Mouse (Mus musculus) gastrocnemius, postnatal 4 days (tissue): Measurements from ENCODE around the gene Hadha. TPM values are rescaled to one million over a fixed set of nuclear protein-coding genes. Genes with fewer than 3 reads are reported as not detected.
A peak's percentile ranks its signal among the peaks of the same experiment; 100 is the strongest.

ENCODE experiments used
- DNase-seq, 2 experiments: peaks; one replicate each; pipeline ENCODE4 v3.0.0; 2021 to 2022; ENCODE audit warnings: low spot score in 2 of 2, mixed read lengths in 2 of 2
- long read RNA-seq, 2 experiments: library from polyadenylated mRNA; stranded (forward); transcript quantifications; one replicate each; pipeline ENCODE4 v2.0.0; 2021
- total RNA-seq, 2 experiments: library from RNA; stranded (reverse); gene quantifications; 2 replicates each; pipeline ENCODE4 v1.2.3; 2021

The Hadha gene
- total RNA-seq = 100 to 1,000 TPM; 337 to 342 TPM
- long read RNA-seq, experiment 1, full-length matches to known transcripts = 333 of 377 reads
- long read RNA-seq, experiment 1, partial matches to known transcripts = 30 of 377 reads
- long read RNA-seq, experiment 1, other reads (novel, unspliced or antisense) = 14 of 377 reads
- long read RNA-seq, experiment 2, full-length matches to known transcripts = 363 of 437 reads
- long read RNA-seq, experiment 2, partial matches to known transcripts = 53 of 437 reads
- long read RNA-seq, experiment 2, other reads (novel, unspliced or antisense) = 21 of 437 reads

GRCm38 (mm10) chr5:30154474-30155394 is at the start of gene Hadha, which contains the start of gene Hadhb:
TSS of gene Hadha (minus strand) at chr5:30155162.
TSS of gene Hadhb (plus strand) at chr5:30155248.
- peak; percentile 86 to 94 for DNase-seq

GRCm38 (mm10) chr5:30204441-30204840 is 49.5 kb upstream of the Hadha start:
- no peak for DNase-seq

- DNase-seq = no peak
Observed at GRCm38 (mm10) chr5:30203216-30203885, 48.4 kb upstream of the Hadha start.

GRCm38 (mm10) chr5:30202221-30202620 is 47.3 kb upstream of the Hadha start:
- no peak for DNase-seq

GRCm38 (mm10) chr5:30201521-30201920 is 46.6 kb upstream of the Hadha start:
- peak in 1 of 2 experiments; percentile 43 for DNase-seq

GRCm38 (mm10) chr5:30198257-30198656 is 43.3 kb upstream of the Hadha start:
- DNase-seq = no peak

- DNase-seq = no peak
Observed at GRCm38 (mm10) chr5:30195340-30195739, 40.4 kb upstream of the Hadha start.

- DNase-seq = no peak
Observed at GRCm38 (mm10) chr5:30192452-30192851, 37.5 kb upstream of the Hadha start.

GRCm38 (mm10) chr5:30187687-30188485 is 32.9 kb upstream of the Hadha start:
- DNase-seq = no peak

- DNase-seq = no peak
Observed at GRCm38 (mm10) chr5:30175811-30176210, 20.8 kb upstream of the Hadha start.

- no peak for DNase-seq
Observed at GRCm38 (mm10) chr5:30172931-30173692, 18.1 kb upstream of the Hadha start.

GRCm38 (mm10) chr5:30172115-30172514 is 17.2 kb upstream of the Hadha start:
- DNase-seq = no peak

- no peak for DNase-seq
Observed at GRCm38 (mm10) chr5:30170303-30170940, 15.5 kb upstream of the Hadha start.

GRCm38 (mm10) chr5:30165234-30165946 is 10.4 kb upstream of the Hadha start:
- DNase-seq = no peak

GRCm38 (mm10) chr5:30162339-30162738 is 7.4 kb upstream of the Hadha start:
- no peak for DNase-seq

- DNase-seq = no peak
Observed at GRCm38 (mm10) chr5:30161836-30162235, 6.9 kb upstream of the Hadha start.

- DNase-seq = no peak
Observed at GRCm38 (mm10) chr5:30159601-30160000, 4.6 kb upstream of the Hadha start.

GRCm38 (mm10) chr5:30155821-30156629 is 1.1 kb upstream of the Hadha start:
- no peak for DNase-seq
